Mouse (Mus musculus) macrophage (primary cell): ENCODE measurements around the gene Ccdc136. TPM values are rescaled to one million over a fixed set of nuclear protein-coding genes. Genes with fewer than 3 reads are reported as not detected.
"Not testable (repeated sequence)": the region's sequence is repeated elsewhere in the genome, so short reads cannot be mapped to it uniquely, and the experiment has no call there.

Experiments
- H3K27ac ChIP-seq: fragments of 350-480 bp; formaldehyde crosslinking; 2 replicates; pipeline ENCODE4 v1.9.0; 2021
- H3K36me3 ChIP-seq: fragments of 350-480 bp; formaldehyde crosslinking; 2 replicates; pipeline ENCODE4 v1.9.0; 2021; ENCODE audit errors: inconsistent target
- H3K4me3 ChIP-seq: fragments of 350-480 bp; formaldehyde crosslinking; 2 replicates; pipeline ENCODE4 v1.9.0; 2021; ENCODE audit errors: inconsistent target
- H3K79me2 ChIP-seq: fragments of 350-480 bp; formaldehyde crosslinking; 2 replicates; pipeline ENCODE4 v1.9.0; 2021; ENCODE audit errors: inconsistent target
- WGBS: methylation state at CpG from one replicate; pipeline ENCODE4 v1.1.7; 2026; ENCODE audit warnings: inconsistent platforms; ENCODE audit not compliant: missing documents; 5-methylcytosine and 5-hydroxymethylcytosine counted together
- polyA plus RNA-seq: library from polyadenylated mRNA; stranded (reverse); fragments of 250-400 nt; gene quantifications from 3 replicates; pipeline ENCODE4 v1.2.4, GENCODE M21; 2018; ENCODE audit warnings: inconsistent platforms

Gene Ccdc136
- polyA plus RNA-seq, 1 experiment from 2014 or later = not detected

DNA sequence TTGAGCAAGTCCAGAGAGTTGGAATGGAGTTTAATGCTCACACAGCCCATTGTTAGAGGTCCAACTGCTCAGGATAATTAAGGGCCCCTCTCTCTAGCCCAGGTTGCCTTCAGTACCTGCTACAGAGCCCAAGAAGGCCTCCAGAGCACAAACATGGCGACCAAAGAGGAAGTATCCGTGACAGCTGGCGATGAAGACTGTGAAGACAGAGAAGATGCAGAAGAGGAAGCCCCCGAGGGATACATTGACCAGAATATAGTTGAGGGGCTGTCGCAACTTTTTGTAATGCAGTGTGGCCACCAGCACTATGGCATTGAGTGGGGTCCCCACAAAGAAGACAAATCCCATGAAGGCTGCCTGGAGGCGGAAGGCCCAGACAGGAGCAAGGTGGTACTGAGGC, 16.2 kb upstream of the Ccdc136 start:
- Histone ChIP-seq H3K27ac (no peak overlapping the region), H3K36me3 (peaks cover 15% of the 10 kb centered on the region; the same call in 1 of the 2 replicates), H3K4me3 (no peak overlapping the region), H3K79me2 (no peaks in the 10 kb centered on the region)
- 57% methylated on average over 6 of the region's 6 CpGs for WGBS

DNA sequence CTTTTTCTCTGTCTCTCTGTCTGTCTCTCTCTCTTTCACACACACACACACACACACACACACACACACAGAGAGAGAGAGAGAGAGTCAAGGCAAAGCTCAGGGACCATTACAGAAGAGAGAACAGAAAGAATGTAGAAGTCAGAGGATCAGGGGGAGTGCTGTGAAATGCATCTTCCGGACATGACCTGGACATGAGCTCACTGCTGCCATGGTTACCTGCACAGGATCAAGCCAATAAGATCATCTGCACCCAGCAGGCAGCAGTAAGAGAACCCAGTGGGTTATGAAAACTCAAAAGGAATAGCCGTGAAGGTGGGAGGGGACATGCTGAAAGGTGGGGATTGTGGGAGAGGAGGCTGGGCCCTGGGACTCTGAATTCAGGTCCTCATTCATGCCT, 13.7 kb upstream of the Ccdc136 start:
- Histone ChIP-seq H3K4me3 (no peak overlapping the region), H3K27ac (no peak overlapping the region), H3K79me2 (no peaks in the 10 kb centered on the region), H3K36me3 (no peaks in the 10 kb centered on the region)
- 83% methylated on average over 2 of the region's 2 CpGs for WGBS

DNA sequence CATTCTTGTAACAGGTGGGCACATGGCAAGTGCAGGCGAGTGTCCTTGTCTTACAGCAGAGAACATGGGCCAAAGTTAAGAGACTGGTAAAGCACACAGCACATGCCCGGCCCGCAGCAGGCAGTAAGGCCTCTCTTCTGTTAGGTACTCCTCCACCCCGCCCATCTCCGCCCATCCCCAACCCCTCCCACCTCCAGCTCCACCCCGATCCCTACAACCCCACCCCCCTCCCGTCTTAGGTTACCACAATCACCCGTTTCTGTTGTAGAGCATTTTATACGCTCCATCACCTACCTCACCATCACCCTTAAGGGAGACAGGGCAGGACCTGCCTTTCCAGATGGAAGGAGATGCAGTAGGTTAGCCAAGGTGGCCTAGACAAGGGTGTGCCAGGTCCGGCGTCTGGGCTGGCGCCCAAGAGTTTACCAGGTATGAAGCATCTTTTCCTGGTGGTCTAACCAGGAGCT, 8.0 kb upstream of the Ccdc136 start, which contains the start of gene Opn1sw:
Opn1sw (minus strand) TSS at position 417 of the 467 bp plus-strand sequence.
- WGBS = 21% methylated on average over 10 of the region's 12 CpGs
- H3K79me2 ChIP-seq = no peaks in the 10 kb centered on the region
- H3K36me3 ChIP-seq = no peaks in the 10 kb centered on the region
- H3K4me3 ChIP-seq = no peak within 1 kb of the TSS
- H3K27ac ChIP-seq = no peak within 1 kb of the TSS

DNA sequence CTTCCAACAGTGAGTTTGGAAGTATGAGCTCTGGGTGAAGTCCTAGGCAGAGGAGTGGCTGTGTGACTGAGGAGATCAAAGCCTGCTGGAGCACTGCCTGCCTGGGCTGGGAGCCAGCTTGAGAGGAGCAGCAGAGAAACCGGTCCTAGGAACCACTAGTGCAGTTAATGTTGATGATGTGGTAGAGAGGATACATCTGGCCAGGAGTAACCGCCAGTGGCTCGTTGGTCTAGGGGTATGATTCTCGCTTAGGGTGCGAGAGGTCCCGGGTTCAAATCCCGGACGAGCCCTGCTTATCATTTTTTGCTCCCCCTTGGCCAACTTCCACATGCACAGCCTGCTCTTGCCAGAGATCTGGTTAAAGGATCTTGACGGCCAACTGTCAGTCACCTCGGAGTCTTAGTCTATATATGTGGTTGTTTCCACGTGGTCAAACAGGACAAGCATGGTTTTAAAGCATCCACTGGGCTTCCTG, 7.5 kb upstream of the Ccdc136 start:
- H3K27ac ChIP-seq = no peak overlapping the region
- no peaks in the 10 kb centered on the region for H3K36me3 ChIP-seq
- WGBS = 12% methylated on average over 11 of the region's 11 CpGs
- no peak overlapping the region for H3K4me3 ChIP-seq
- H3K79me2 ChIP-seq = no peaks in the 10 kb centered on the region

DNA sequence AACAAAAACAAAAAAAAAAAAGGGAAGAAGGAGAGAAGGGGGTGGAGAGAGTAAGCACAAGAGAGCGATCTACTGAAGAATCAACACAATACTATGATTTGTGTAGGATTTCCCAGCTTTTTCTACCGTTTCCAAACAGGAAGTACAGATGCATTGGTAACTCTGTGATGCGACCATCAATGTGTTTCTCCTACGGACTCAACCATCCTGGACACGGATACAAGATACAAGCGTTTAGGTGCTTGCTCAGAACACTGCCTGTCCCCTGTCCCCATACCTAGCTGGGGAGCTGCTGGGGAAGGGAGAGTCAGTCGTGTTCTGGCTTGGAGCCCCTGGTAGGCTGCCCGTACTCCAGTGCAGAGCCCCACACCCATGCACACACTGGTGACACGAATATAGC, 6.7 kb upstream of the Ccdc136 start:
- H3K36me3 ChIP-seq = no peaks in the 10 kb centered on the region
- H3K27ac ChIP-seq = no peak overlapping the region
- no peak overlapping the region for H3K4me3 ChIP-seq
- WGBS = 41% methylated on average over 9 of the region's 9 CpGs
- no peaks in the 10 kb centered on the region for H3K79me2 ChIP-seq

DNA sequence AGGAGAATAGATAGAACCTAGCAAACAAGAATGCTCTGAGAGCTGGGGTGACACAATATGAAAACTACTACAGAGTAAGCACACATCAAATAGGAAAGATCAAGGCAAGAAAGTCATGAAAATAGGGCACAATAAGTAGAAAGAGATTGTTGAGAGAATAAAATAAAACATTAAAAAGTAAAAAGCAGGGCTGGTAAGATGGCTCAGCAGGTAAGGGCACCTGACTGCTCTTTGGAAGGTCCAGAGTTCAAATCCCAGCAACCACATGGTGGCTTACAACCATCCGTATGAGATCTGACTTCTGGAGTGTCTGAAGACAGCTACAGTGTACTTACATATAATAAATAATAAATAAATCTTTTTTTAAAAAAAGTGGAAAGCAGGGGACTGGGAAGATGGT, 5.6 kb upstream of the Ccdc136 start:
- H3K27ac ChIP-seq, H3K79me2 ChIP-seq, H3K4me3 ChIP-seq, H3K36me3 ChIP-seq: not testable (repeated sequence)
- 56% methylated on average over 1 of the region's 1 CpGs for WGBS

DNA sequence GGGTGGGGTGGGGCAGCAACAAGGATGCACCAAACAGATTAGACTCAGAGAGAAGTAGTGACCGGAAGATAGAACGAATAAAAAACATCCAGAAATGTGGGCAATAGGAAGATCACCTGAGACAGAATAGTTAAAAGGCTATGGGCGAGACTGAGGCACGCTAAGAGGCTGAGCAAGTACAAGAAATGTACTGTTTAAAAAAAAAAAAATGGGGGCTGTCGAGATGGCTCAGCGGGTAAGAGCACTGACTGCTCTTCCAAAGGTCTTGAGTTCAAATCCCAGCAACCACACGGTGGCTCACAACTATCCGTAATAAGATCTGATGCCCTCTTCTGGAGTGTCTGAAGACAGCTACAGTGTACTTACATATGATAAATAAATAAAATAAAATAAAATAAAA, 4.9 kb upstream of the Ccdc136 start:
- WGBS = 84% methylated on average over 8 of the region's 8 CpGs
- H3K79me2 ChIP-seq, H3K4me3 ChIP-seq, H3K27ac ChIP-seq, H3K36me3 ChIP-seq: not testable (repeated sequence)

DNA sequence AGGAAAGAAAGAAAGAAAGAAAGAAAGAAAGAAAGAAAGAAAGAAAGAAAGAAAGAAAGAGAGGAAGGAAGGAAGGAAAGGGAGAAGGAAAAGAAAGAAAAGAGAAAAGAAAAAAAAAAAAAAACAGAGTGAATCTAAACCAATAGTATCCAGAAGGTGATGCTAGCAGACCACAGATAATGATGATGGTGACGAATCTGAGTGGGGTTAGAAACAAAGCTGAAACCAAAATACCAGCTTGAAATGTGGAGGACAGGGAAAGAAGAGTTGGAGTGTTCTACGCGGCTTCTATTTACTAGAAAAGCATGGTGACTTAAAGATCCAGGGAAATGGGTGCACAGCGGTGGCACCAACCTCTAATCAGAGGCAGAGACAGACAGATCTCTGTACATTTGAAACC, 4.3 kb upstream of the Ccdc136 start:
- Histone ChIP-seq H3K36me3 (no peaks in the 10 kb centered on the region), H3K27ac (no peak overlapping the region), H3K79me2 (no peaks in the 10 kb centered on the region), H3K4me3 (no peak overlapping the region)
- WGBS = 76% methylated on average over 4 of the region's 4 CpGs

DNA sequence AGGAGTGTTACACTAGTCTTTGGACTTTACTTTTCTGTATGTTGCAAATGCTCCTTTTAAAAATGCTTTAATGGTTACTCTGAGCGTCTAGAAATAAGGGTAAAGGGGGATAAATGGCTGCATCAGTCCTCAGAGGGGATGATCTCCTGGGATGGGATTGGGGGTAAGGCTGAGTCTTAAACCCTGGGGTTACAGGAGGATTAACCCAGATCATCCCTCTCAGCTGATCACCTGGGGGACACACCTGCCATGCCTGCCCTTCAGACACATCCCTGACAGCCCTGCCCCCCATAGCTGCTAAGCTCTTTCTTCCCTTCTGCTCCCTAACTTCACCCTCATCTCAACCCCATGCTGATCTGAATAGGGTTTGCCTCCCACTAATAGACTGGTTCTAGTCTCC, 1.8 kb upstream of the Ccdc136 start:
- no peaks in the 10 kb centered on the region for H3K36me3 ChIP-seq
- H3K4me3 ChIP-seq = no peak overlapping the region
- H3K27ac ChIP-seq = no peak overlapping the region
- 100% methylated on average over 1 of the region's 1 CpGs for WGBS
- no peaks in the 10 kb centered on the region for H3K79me2 ChIP-seq

DNA sequence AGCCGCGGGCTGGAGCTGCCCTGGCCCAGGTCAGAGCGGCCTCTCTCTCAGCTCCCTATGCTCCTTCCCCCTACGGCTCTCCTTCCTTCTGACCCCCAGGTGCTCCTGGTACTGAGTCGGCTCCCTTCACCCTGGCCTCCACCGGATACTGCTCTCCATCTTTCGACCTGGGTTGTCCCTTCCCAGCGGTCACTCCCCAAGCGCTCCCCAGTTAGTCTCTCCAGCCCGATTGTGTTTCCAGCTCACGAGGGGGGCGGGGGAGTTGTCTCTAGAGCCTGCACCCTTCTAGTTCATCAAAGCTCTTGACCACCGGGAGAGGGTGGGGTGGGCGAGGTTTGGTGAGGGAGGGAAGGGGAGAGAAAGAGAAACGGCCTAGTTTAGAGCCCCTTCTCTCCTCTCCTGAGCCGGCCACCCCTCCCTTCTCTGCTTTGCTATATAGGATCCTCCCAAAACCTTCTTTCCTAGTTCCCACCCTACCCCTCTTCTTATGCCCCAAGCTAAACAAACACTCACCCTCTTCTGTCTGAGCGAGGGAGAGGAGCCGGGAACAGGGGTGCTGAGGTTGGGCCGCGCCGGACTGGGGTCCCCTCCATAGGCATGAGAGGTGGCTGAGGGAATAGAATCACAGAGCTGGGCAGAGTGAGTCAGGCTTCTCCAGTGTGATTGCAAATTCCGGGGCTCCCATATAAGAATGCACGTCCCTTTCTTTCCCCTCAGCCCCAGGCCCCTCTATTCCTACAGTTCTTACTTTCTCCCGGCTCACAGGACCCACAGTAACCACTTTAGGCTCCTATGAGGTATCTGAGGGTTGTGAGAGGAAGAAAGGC, 818 bp downstream of the Ccdc136 start:
- no peaks in the 10 kb centered on the region for H3K36me3 ChIP-seq
- H3K27ac ChIP-seq = no peak overlapping the region
- no peak overlapping the region for H3K4me3 ChIP-seq
- H3K79me2 ChIP-seq = no peaks in the 10 kb centered on the region
- 30% methylated on average over 24 of the region's 24 CpGs for WGBS

DNA sequence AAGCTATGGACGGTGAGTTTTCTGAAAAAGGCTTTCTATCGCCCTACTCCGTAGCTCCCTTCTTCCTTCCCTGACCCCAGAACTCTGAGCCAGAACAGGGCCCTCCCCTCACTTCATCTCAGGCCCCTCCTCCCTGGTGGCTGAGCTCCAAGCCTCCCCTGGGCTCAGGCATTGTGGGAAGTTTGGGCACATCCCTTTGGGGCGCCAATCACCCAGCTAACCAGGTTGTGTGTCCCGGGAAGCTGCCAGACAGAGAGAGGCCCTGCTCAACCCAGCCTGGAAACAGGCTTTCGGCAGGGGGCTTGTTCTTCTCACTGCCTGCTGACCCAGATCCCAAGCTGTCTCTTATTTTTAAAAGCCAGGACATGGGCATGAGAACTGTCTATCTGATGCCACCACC, 1.5 kb downstream of the Ccdc136 start:
- Histone ChIP-seq H3K36me3 (no peaks in the 10 kb centered on the region), H3K79me2 (no peaks in the 10 kb centered on the region), H3K27ac (no peak overlapping the region), H3K4me3 (no peak overlapping the region)
- 72% methylated on average over 6 of the region's 6 CpGs for WGBS

DNA sequence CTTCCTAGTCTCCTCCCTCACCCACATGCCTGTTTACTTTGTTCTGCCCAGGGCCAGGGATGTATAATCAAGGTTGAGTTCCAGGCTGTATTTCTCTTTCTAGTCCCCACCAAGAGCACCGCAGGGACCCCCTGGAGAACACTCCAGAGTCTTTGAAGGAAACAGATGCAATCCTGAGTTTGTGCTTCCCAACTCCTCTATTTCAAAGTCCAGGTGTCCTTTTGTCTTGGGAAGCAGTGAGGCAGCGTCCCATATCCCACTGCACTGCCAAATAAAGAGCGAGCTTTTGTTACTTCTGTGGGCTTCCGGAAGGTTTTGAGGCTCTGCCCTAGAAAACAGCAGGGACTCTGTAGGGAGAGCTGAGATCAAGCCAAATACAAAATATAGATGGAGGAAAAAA, 3.7 kb downstream of the Ccdc136 start:
- no peak overlapping the region for H3K27ac ChIP-seq
- no peaks in the 10 kb centered on the region for H3K79me2 ChIP-seq
- no peak overlapping the region for H3K4me3 ChIP-seq
- H3K36me3 ChIP-seq = no peaks in the 10 kb centered on the region
- 81% methylated on average over 4 of the region's 4 CpGs for WGBS

DNA sequence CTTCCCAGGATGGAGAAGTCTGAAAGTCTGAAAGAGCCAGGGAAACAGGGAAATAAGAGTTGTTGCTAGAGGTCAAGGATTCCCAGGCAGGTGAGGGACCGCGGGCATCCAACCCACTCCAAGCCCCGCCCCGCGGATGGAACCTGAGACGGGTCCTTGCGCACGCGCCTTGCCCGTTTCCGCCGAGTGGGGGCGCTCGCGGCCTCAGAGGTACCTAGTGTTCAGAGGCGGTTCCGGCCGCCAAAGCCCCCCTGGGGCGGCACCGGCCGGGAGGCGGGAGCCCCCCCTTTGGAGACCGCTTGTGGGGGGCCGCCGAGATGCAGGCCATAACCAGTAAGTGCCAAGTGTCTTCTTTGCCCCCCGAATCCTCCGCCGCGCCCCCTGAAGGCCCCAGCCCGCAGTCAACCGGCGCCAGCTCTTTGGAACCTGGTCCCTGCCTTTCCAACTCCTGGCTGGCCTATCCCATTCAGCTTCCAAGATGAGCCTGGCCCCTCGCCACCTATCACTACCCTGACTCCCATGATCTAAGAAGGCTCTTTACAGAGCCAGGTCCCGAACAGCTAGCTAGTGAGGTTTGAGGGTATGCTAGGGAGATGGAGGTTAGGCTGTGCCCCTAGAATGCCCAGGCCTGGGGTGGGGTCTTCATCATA, 6.7 kb downstream of the Ccdc136 start:
- Histone ChIP-seq H3K36me3 (no peaks in the 10 kb centered on the region), H3K4me3 (no peak overlapping the region), H3K79me2 (no peaks in the 10 kb centered on the region), H3K27ac (no peak overlapping the region)
- WGBS = 32% methylated on average over 15 of the region's 34 CpGs

DNA sequence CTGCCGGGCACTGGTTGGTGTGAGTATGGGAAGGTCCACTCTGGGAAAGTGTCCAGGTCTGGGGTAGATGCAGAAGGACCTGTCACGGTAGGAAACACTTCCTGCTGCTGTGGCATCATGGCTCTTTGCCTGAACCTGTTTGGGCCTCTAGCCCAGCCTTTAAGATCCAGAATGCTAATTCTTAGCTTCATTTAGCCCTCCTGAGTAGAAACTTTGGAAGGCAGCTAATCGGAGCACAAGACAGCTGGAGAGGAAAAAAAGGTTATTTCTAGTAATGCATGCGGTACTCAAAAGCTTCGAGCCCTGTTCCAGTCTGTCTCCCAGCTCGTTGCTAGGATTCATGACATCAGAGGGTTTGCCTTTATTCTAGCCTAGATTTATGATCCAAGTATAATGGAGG, 10.3 kb downstream of the Ccdc136 start:
- 77% methylated on average over 6 of the region's 6 CpGs for WGBS

DNA sequence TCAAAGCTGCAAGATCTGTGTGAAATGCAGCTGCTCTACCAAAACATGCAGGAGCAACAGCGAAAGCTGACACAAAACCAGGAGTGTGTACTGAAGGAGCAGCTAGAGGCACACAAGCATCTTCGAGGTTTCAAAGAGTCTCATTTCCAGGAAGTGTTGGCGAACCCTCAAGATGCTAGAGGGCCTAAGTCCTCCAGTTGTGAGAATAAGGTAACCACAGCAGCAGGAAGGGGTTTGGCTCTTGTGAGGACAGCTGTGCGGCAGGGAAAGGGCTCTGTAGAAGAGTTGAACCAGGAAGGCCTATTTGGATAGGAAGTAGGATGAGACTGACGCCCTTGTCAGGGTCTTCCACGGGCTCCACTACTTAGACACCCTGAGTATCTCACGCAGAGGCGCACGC, 19.3 kb downstream of the Ccdc136 start:
- Histone ChIP-seq H3K4me3 (no peak overlapping the region), H3K36me3 (no peaks in the 10 kb centered on the region), H3K27ac (no peak overlapping the region), H3K79me2 (no peaks in the 10 kb centered on the region)
- 49% methylated on average over 9 of the region's 9 CpGs for WGBS

More for the DNA sequence above, 10.3 kb downstream of the Ccdc136 start:
- Histone ChIP-seq H3K79me2 (no peaks in the 10 kb centered on the region), H3K36me3 (no peaks in the 10 kb centered on the region), H3K4me3 (no peak overlapping the region), H3K27ac (no peak overlapping the region)
